Mouse (Mus musculus) B cell, adult 67 days (primary cell): ENCODE results near the gene Gpat3. TPM values are rescaled to one million over a fixed set of nuclear protein-coding genes. Genes with fewer than 3 reads are reported as not detected.

ENCODE experiments used
- total RNA-seq, 2 experiments: library from RNA; stranded (reverse); gene quantifications; 4 replicates each; pipeline ENCODE4 v1.2.4; 2023

Gene Gpat3
- total RNA-seq: 10 to 100 TPM; 10.4 TPM

DNA sequence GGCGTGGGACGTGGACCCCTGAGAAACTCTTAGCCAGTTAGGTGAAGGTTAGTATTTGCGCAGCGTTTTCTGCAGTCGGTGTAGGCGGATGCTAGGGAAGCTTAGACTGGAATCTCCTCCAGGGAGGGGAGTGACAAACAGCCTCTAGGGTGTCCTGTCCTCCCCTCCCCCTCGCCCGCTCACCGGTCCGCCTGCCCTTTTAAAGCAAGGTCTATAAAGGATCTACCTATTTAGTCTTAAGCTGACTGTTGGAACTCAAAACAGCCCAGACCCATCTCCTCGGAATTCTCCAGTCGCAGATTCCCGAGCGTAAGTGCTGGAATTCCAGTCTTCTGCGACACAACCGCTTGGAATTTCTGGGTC is at the start of gene Gpat3:
TSS of gene Gpat3 (plus strand) at position 229 of the 363 bp plus-strand sequence.

DNA sequence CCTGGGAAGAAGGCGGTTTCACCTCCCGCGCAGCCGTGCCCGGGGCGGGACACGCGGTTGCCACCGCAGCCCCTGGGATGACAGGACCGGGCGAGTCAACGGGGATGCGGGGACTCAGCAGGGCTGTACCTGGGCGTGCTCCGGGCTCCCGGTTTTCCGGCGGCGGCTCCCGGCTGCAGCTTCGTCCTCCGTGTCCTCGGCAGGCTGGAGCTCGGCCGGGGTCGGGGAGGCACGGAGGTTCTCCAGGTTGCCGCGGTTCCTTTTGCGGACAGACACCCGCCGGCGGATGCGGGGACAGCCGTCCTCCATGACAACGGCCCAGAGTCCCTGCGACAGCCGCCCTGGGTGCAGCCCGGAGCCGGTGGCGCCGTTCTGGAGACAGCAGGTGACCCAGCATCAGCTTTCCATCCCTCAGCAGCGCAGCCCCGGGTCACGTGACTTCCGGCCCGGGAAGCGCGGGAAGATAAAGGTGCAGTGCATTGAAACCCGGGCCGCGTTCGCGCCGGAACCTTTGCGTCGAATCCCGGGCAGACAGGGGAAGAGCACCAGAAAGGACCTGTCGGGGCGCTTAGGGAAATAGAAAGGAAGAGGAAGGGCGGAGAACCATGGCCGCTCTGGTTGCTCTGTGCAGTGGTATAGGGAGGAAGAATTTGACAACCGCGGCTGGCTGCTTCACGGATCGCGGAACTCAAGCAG is 47.2 kb upstream of the Gpat3 start, which contains the start of the genes Helq and Mrps18c:
TSS of gene Helq (minus strand) at position 434 of the 696 bp plus-strand sequence.
TSS of gene Mrps18c (plus strand) at position 463 of the 696 bp plus-strand sequence.

DNA sequence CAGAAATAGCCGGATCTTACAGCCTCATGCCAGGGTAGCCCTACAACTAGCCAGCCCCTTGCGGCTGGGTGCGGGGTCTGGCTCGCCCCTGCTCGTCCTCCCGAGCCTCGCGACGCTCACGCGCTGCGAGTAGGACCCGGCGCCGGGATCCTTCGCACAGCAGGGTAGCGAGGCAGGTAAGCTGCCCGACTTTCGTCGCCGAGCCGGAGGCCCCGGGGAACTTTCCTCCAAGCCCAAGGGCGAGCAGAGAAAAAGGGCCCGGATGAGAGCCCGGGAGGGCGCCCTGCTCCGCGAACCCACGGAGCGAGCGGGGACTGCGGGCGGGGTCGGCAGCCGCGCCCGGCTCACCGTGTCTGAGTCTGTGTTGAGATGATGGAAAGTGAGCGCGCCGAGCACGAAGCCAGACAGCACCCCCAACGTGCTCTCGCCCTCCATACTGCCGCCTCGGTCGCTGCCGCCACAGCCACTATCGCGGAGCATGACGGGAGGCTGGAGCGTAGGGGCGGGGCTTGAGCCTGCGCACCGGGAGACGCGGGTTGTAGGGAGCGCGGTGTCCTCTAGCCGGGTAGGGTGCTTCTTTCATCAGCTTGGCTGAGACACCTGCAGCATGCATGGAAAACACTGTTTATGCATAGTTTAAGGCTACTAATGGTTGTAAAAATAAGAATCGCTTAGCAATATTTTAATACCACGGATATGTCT is 24.9 kb upstream of the Gpat3 start, which contains the start of gene Abraxas1:
TSS of gene Abraxas1 (minus strand) at position 483 of the 702 bp plus-strand sequence.

Other genes starting within 250 kb of the Gpat3 start
- gene Coq2, start 170.6 kb upstream of the Gpat3 start, total RNA-seq: 10 to 100 TPM; 59.2 to 61.2 TPM
- gene Hpse, start 126.0 kb upstream of the Gpat3 start, total RNA-seq: 10 to 100 TPM; 15.5 to 15.7 TPM
- gene Helq, start 47.1 kb upstream of the Gpat3 start, total RNA-seq: 10 to 100 TPM; 31.4 to 43.1 TPM
- gene Mrps18c, start 47.1 kb upstream of the Gpat3 start, total RNA-seq: 10 to 100 TPM; 46.2 to 62.2 TPM
- 10 to 100 TPM; 17.8 to 20.4 TPM for gene Abraxas1, start 24.7 kb upstream of the Gpat3 start, total RNA-seq